Mouse (Mus musculus) urinary bladder, postnatal 10 days (tissue): ENCODE data around the gene Gm38100.

Experiments used
- DNase-seq: peaks from one replicate; pipeline ENCODE4 v3.0.0; 2022; ENCODE audit warnings: low spot score

The Gm38100 gene

DNA sequence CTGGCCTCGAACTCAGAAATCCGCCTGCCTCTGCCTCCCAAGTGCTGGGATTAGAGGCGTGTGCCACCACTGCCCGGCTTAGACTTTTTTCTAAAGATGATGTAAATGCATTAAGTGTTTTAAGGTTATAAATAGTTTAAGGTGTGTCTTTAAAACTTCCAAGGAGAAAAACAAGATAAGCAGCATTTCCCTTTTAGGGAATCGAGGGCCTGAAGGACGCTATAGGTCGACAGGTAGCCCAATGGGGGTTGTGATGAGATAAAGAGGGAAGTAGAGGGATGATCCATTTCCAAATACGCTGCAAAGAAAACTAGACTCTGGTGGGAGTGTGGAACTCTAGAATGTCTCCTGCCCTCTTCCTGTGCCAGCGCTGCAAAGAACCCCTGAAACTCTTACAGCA lies at the start of gene Gm38100:
Gm38100 (plus strand) TSS at position 301 of the 400 bp plus-strand sequence.
- no peak for DNase-seq

GRCm38 (mm10) chr1:175870716-175871115 lies 49.4 kb upstream of the Gm38100 start:
- DNase-seq, result no peak

GRCm38 (mm10) chr1:175872028-175872816 lies 47.9 kb upstream of the Gm38100 start:
- DNase-seq, result no peak

DNA sequence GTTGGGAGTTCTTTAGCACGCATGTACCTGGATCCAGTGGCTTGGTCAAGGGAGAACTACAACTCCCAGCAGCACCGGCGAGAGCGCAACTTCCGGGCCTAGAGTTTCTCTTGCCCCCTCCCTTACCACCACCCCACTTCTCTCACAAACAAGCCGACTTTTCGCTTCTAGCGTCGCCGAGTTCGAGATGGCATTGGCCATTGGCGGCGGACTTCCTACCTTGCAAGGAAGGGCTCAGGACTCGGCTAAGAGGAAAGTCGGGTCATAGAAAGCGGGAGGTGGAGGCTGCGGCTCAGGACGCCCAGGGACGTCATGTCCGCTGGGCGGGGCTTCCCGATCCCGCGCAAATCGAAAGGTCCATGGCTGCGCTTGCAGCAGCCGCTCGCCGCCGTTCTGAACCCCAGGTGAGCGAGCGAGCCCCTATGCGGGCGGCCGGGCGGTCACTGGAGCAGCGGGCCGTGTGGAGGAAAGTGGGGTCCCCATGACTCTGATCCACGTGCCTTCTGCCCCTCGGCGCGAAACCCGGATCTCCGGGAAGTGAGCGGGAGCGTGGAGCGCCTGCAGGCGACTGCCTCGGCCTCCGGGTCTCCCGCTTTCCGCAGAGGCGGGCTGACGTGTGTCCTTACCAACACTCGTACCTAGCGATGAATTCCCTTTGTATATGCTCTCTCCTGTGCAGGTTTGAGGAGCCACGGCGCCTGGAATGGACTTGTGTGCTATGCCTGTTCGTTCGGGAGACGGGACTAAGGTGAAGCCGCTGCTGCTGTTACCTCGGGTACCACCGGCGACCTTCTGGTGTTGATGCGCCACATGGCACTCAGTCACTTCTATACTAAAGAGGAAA lies 39.5 kb upstream of the Gm38100 start, which contains the start of gene Exo1:
Exo1 (plus strand) TSS at position 129 of the 844 bp plus-strand sequence.
- DNase-seq, result peak; percentile 39

- no peak for DNase-seq
These were observed 36.7 kb upstream of the Gm38100 start for GRCm38 (mm10) chr1:175883398-175883797.

DNA sequence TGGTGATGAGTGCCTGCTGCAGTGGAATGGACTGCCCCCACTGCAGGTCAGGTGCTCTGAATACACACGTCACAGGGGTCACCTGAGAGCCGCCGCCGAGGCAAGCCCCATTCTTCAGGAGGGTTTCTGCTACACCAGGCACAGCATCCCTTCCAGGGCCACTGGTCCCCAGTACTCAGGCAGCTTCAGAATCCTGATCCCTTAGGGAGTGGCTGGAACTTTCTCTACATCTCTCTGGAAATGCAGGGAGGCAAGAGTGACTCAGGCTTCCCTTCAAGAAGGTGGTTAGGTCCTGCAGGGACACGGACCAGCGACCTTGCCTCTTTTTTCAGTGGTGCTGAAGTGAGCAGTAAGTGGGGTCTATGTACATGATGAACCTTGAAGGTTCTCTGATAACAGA lies 26.9 kb upstream of the Gm38100 start:
- DNase-seq, result no peak

- no peak for DNase-seq
These were observed 26.4 kb upstream of the Gm38100 start for GRCm38 (mm10) chr1:175893726-175894125.

- no peak for DNase-seq
These were observed 8.9 kb upstream of the Gm38100 start for GRCm38 (mm10) chr1:175911207-175911606.

GRCm38 (mm10) chr1:175912038-175912437 lies 8.1 kb upstream of the Gm38100 start:
- DNase-seq, result no peak

- no peak for DNase-seq
These were observed 6.3 kb upstream of the Gm38100 start for GRCm38 (mm10) chr1:175913728-175914303.

DNA sequence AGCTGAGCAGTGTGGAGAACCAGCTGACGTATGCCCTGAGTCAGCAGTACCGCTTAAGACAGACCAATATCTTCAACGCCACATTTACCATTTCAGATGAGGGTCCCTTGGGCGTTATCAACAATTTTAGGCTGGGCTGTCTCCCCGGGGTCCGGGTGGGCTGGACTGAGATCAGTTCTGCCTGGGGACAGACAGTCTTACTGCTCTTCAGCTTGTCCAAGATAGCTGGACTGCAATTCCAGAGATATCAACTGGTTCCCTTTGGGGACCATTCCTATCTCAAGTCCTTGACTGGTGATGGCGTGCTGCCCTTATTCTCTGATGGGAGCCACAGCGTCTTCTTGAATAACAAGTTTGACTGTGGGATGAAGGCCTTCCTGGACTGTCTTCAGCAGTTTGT lies 962 bp downstream of the Gm38100 start:
- no peak for DNase-seq

- no peak for DNase-seq
These were observed 4.0 kb downstream of the Gm38100 start for GRCm38 (mm10) chr1:175923848-175924787.

- no peak for DNase-seq
These were observed 11.3 kb downstream of the Gm38100 start for GRCm38 (mm10) chr1:175931391-175931790.

DNA sequence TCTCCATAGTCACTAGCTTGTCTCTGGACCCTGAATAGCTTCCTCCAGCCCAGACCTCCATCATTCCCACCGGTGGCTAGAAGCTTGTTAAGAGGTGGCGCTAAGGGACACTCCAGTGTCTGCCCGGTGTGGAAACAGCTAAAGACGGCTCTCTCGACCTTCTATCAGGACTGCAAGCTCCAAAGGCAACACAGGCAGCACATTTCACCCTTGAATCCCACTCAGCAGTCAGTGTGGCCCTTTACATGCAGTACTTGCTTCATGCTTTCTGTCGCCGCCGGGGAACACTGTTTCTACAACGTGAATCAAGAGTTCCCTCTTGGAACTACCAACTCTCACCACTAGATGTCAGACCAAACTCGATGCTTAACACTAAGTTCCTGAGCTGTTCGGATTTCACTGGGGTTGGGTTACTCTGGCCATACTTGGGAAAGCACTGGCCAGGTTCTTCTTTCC lies 16.2 kb downstream of the Gm38100 start:
- DNase-seq, result no peak

- no peak for DNase-seq
These were observed 18.6 kb downstream of the Gm38100 start for GRCm38 (mm10) chr1:175938731-175939130.

GRCm38 (mm10) chr1:175943168-175943567 lies 23.0 kb downstream of the Gm38100 start:
- DNase-seq, result no peak

DNA sequence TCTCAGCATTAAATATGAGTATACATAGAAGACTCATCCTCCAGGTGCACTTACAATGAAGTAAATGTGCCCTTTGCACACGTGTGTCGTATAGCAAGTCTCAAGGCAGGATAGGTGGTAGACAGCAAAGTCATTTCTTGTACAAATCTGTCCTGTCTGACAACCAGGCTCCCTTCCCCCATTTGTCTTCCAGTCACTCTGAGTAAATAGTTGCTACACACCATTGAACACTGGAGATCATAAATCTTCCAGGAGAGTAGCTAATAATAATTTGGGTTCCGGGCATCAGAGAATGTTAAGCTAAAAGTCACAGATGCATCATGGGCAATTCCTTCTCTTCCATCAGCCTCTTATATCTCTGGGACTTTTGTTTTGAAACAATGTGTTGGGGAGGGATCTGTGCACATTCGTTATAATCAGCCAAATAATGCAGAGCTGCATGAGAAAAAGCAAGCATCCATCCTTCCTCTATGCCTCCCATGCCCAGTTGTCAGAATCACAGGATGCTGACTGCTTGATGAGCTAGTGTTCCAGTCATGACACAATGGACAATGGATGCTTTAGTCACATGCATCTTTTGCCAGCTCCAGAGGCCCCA lies 26.7 kb downstream of the Gm38100 start:
- DNase-seq, result no peak

DNA sequence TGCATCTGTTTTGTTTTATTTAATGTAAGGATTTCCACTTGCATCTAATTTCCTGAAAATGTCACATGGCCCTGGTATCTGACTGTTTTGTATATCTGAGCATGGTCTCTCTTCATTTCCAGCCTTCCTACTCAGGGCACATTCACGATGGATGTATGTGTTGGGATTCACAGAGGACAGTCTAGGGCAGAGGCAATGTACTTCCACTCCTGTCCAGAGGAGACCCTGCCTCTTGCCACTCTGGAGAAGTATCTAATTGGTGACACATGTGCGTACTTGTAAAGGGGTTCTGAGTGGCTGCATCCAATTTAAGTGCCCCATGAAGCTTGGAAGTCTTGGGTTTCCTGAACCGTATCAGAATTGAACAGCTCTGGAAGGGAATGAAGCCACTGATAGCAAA lies 30.3 kb downstream of the Gm38100 start:
- no peak for DNase-seq

GRCm38 (mm10) chr1:175950851-175951250 lies 30.7 kb downstream of the Gm38100 start:
- DNase-seq, result no peak

DNA sequence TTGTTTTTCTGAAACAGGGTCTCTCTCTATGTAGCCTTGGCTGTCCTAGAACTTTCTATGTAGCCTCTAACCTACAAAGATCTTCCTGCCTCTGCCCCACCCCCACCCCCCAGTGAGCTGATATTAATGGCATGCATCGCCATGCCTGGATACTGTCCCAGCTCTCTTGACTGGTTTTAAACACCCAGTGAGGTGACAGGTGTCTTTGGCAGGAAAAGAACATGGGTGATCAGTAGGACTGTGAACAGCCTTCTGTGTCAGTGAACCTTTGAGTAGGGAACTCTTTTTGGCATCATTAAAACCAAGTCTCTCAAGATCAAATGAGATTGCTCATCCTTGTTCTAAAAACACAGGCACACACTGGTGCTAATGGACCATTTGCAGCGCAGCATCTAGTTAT lies 41.7 kb downstream of the Gm38100 start:
- no peak for DNase-seq
